Mouse (Mus musculus) thymus, adult 2 months (tissue): ENCODE measurements around the gene Aptx.
A peak's percentile ranks its signal among the peaks of the same experiment; 100 is the strongest.

Experiments used
- CTCF ChIP-seq: fragments of 200-500 bp; IDR thresholded peaks from 2 replicates; pipeline ENCODE4 v1.5.1; 2012; ENCODE audit warnings: mild to moderate bottlenecking, control low read depth, low read length, moderate library complexity, borderline replicate concordance; ENCODE audit not compliant: control insufficient read depth, poor library complexity, insufficient read depth; ENCODE audit errors: extremely low read depth
- POLR2A ChIP-seq: fragments of 200-500 bp; IDR thresholded peaks from 2 replicates; pipeline ENCODE4 v1.6.1; 2012; ENCODE audit warnings: mild to moderate bottlenecking, low read length, control low read depth, moderate library complexity; ENCODE audit not compliant: control insufficient read depth, poor library complexity, insufficient read depth; ENCODE audit errors: extremely low read depth

- peak; percentile 64 for TF ChIP-seq POLR2A
- TF ChIP-seq CTCF, result 0 out of 2 replicates have a peak, but pooled peaks have one; percentile 25
Observed at GRCm38 (mm10) chr4:40702797-40703709, at the start of gene Aptx.
